Mouse (Mus musculus): ENCODE results near the gene Dnah8. TPM values are rescaled to one million over a fixed set of nuclear protein-coding genes. Genes with fewer than 3 reads are reported as not detected.

The Dnah8 gene
- polyA plus RNA-seq, 1 experiment = not detected

- TF ChIP-seq POLR2A (IDR thresholded peaks at IDR 0.05; ENCODE audit: insufficient read depth, low read depth, low read length) (no peak), CTCF (IDR thresholded peaks at IDR 0.05; ENCODE audit: insufficient read depth, low read depth, low read length) (no peak)
- Histone ChIP-seq H3K27ac (ENCODE audit: insufficient read depth, low read depth, low read length) (no peak overlapping the region), H3K4me1 (ENCODE audit: control insufficient read depth, insufficient read depth, low read length) (no peaks in the 10 kb centered on the region), H3K4me3 (ENCODE audit: insufficient read depth, low read depth, low read length) (no peak overlapping the region)
- 91% methylated on average over 6 of the region's 6 CpGs for WGBS
Observed at GRCm38 (mm10) chr17:30821115-30821514, 197.0 kb downstream of the Dnah8 start.

DNA sequence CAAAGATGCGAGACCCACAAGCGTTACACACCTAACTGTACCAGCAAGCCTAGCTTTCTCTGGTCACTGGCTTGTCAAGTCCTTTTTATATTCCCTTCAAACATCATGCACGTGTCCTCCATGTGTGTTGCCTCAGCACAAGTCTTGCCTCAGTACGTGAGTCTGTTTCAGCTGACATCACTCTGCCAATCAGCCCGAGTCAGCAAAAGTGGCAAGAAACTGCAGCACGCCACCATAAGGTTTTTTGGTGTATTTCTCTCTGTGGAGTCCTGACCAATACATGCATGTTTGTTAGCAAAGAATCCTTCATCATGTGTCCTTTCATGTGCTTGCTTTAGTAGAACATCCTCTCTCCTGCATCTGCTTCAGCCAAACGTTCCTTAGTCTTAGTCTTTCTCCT, 200.3 kb downstream of the Dnah8 start:
- TF ChIP-seq POLR2A (IDR thresholded peaks at IDR 0.05; ENCODE audit: insufficient read depth, low read depth, low read length) (no peak), CTCF (IDR thresholded peaks at IDR 0.05; ENCODE audit: insufficient read depth, low read depth, low read length) (no peak)
- no peak overlapping the region for H3K4me3 ChIP-seq (ENCODE audit: insufficient read depth, low read depth, low read length)
- no peaks in the 10 kb centered on the region for H3K4me1 ChIP-seq (ENCODE audit: control insufficient read depth, insufficient read depth, low read length)
- H3K27ac ChIP-seq (ENCODE audit: insufficient read depth, low read depth, low read length) = no peak overlapping the region
- 94% methylated on average over 7 of the region's 7 CpGs for WGBS

DNA sequence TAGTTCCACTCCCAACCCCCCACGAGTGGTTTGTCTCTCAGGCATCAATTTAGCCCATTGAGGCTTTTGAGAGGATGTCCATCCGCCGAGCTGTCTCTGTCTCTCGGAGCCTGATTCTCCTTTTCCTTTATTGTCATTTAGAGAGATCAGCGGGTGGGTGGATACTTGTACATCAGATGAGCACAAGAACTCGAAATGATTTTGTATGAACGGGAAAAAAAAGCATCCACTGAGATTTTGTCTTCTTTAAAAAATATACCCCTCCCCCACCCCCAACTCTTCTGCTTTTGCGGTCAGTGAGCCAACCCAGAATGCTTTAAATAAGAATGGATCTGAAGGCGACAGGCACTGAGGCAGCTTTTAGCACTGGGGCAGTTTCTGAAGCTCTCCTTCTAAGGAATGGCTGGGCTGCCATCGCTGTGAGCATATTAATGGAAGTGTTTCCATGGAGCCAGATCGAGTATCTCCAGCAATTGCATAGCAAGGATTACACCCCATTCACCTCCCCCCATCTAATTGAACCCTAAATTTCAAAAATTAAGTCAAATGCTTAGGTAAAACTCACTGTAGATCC, 201.7 kb downstream of the Dnah8 start:
- H3K4me1 ChIP-seq (ENCODE audit: control insufficient read depth, insufficient read depth, low read length) = no peaks in the 10 kb centered on the region
- H3K27ac ChIP-seq (ENCODE audit: insufficient read depth, low read depth, low read length) = no peak overlapping the region
- H3K4me3 ChIP-seq (ENCODE audit: insufficient read depth, low read depth, low read length) = no peak overlapping the region
- 43% methylated on average over 11 of the region's 11 CpGs for WGBS
- TF ChIP-seq POLR2A (IDR thresholded peaks at IDR 0.05; ENCODE audit: insufficient read depth, low read depth, low read length) (no peak), CTCF (IDR thresholded peaks at IDR 0.05; ENCODE audit: insufficient read depth, low read depth, low read length) (no peak)

GRCm38 (mm10) chr17:30831170-30831569, 207.0 kb downstream of the Dnah8 start:
- no peak overlapping the region for H3K4me3 ChIP-seq (ENCODE audit: insufficient read depth, low read depth, low read length)
- no peak for TF ChIP-seq POLR2A (IDR thresholded peaks at IDR 0.05; ENCODE audit: insufficient read depth, low read depth, low read length)
- TF ChIP-seq CTCF (IDR thresholded peaks at IDR 0.05; ENCODE audit: insufficient read depth, low read depth, low read length) = no peak
- 100% methylated on average over 2 of the region's 2 CpGs for WGBS
- no peaks in the 10 kb centered on the region for H3K4me1 ChIP-seq (ENCODE audit: control insufficient read depth, insufficient read depth, low read length)
- no peak overlapping the region for H3K27ac ChIP-seq (ENCODE audit: insufficient read depth, low read depth, low read length)

DNA sequence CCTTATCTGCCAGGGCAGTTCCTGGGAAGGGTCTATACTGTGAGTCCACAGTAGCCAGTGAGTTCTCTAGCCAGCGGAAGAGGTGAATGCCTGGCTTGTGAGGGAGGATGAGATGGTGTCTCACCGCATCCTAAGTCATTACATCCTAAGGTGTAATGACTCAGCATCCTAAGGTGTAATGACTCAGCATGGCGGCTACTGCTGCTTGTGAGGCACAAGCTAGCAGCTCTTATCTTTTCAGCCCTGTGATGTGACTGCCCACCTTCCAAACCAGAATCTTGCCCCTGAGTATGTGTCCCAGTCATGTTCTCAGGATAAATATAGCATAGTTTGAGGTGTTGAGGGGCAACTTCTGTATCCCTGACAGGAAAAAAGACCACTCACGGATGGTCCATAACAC, 211.3 kb downstream of the Dnah8 start:
- no peak for TF ChIP-seq POLR2A (IDR thresholded peaks at IDR 0.05; ENCODE audit: insufficient read depth, low read depth, low read length)
- TF ChIP-seq CTCF (IDR thresholded peaks at IDR 0.05; ENCODE audit: insufficient read depth, low read depth, low read length) = no peak
- WGBS = 95% methylated on average over 4 of the region's 4 CpGs
- H3K4me1 ChIP-seq (ENCODE audit: control insufficient read depth, insufficient read depth, low read length) = no peaks in the 10 kb centered on the region
- no peak overlapping the region for H3K4me3 ChIP-seq (ENCODE audit: insufficient read depth, low read depth, low read length)
- no peak overlapping the region for H3K27ac ChIP-seq (ENCODE audit: insufficient read depth, low read depth, low read length)

- H3K27ac ChIP-seq (ENCODE audit: insufficient read depth, low read depth, low read length) = no peak overlapping the region
- H3K4me1 ChIP-seq (ENCODE audit: control insufficient read depth, insufficient read depth, low read length) = no peaks in the 10 kb centered on the region
- H3K4me3 ChIP-seq (ENCODE audit: insufficient read depth, low read depth, low read length) = no peak overlapping the region
- WGBS = 93% methylated on average over 1 of the region's 1 CpGs
- TF ChIP-seq POLR2A (IDR thresholded peaks at IDR 0.05; ENCODE audit: insufficient read depth, low read depth, low read length) (no peak), CTCF (IDR thresholded peaks at IDR 0.05; ENCODE audit: insufficient read depth, low read depth, low read length) (no peak)
Observed at GRCm38 (mm10) chr17:30837031-30837430, 212.9 kb downstream of the Dnah8 start.

DNA sequence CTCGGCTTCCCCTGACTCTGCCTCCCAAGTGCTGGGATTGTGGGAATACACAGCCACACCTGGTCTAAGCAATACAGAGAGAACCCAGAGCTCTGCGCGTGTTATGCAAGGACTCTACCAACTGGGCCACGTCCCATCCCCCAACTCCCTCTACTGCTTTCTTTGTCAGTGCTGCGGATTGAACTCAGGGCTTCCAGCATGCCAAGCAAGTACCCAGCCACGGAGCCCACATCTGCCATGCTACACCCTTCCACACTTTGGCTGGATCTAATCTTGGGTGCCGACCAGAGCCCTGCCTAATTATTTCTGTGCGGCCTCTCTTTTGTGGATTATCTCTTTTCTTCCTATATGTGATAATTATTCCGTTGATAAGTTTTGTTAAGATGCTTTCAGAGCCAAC, 215.9 kb downstream of the Dnah8 start:
- TF ChIP-seq POLR2A (IDR thresholded peaks at IDR 0.05; ENCODE audit: insufficient read depth, low read depth, low read length) = no peak
- no peak for TF ChIP-seq CTCF (IDR thresholded peaks at IDR 0.05; ENCODE audit: insufficient read depth, low read depth, low read length)
- no peak overlapping the region for H3K4me3 ChIP-seq (ENCODE audit: insufficient read depth, low read depth, low read length)
- no peak overlapping the region for H3K27ac ChIP-seq (ENCODE audit: insufficient read depth, low read depth, low read length)
- H3K4me1 ChIP-seq (ENCODE audit: control insufficient read depth, insufficient read depth, low read length) = no peaks in the 10 kb centered on the region
- 62% methylated on average over 9 of the region's 9 CpGs for WGBS

- H3K27ac ChIP-seq (ENCODE audit: insufficient read depth, low read depth, low read length) = no peak overlapping the region
- TF ChIP-seq CTCF (IDR thresholded peaks at IDR 0.05; ENCODE audit: insufficient read depth, low read depth, low read length) = no peak
- no peak for TF ChIP-seq POLR2A (IDR thresholded peaks at IDR 0.05; ENCODE audit: insufficient read depth, low read depth, low read length)
- 89% methylated on average over 6 of the region's 6 CpGs for WGBS
- no peaks in the 10 kb centered on the region for H3K4me1 ChIP-seq (ENCODE audit: control insufficient read depth, insufficient read depth, low read length)
- H3K4me3 ChIP-seq (ENCODE audit: insufficient read depth, low read depth, low read length) = no peak overlapping the region
Observed at GRCm38 (mm10) chr17:30842312-30842711, 218.2 kb downstream of the Dnah8 start.

GRCm38 (mm10) chr17:30844321-30844791, 220.2 kb downstream of the Dnah8 start:
- no peaks in the 10 kb centered on the region for H3K4me1 ChIP-seq (ENCODE audit: control insufficient read depth, insufficient read depth, low read length)
- no peak overlapping the region for H3K27ac ChIP-seq (ENCODE audit: insufficient read depth, low read depth, low read length)
- TF ChIP-seq CTCF (IDR thresholded peaks at IDR 0.05; ENCODE audit: insufficient read depth, low read depth, low read length) (no peak), POLR2A (IDR thresholded peaks at IDR 0.05; ENCODE audit: insufficient read depth, low read depth, low read length) (no peak)
- WGBS = 39% methylated on average over 9 of the region's 9 CpGs
- H3K4me3 ChIP-seq (ENCODE audit: insufficient read depth, low read depth, low read length) = no peak overlapping the region

DNA sequence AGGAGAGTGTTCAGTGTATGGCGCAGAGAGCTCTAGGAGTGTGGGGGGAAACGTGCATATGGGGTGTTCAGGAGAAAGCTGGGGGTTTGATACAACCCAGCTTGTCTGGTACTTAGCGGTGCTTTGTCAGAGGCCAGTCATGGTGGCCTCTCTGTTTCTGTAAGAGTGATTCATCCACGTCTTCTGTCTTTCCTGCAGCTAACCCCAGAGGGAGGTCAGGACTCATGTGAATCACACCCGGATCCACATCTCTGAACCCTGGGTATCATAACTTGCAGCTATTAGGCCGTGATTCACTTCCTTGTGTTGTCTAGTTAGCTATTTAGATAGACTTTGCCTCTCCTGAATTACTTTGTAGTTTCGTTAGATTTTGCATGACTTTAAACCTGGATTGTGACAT, 223.3 kb downstream of the Dnah8 start:
- no peaks in the 10 kb centered on the region for H3K4me1 ChIP-seq (ENCODE audit: control insufficient read depth, insufficient read depth, low read length)
- H3K27ac ChIP-seq (ENCODE audit: insufficient read depth, low read depth, low read length) = no peak overlapping the region
- WGBS = 92% methylated on average over 7 of the region's 7 CpGs
- H3K4me3 ChIP-seq (ENCODE audit: insufficient read depth, low read depth, low read length) = no peak overlapping the region
- TF ChIP-seq CTCF (IDR thresholded peaks at IDR 0.05; ENCODE audit: insufficient read depth, low read depth, low read length) (no peak), POLR2A (IDR thresholded peaks at IDR 0.05; ENCODE audit: insufficient read depth, low read depth, low read length) (no peak)
